Mouse (Mus musculus) heart, adult 2 months (tissue): ENCODE measurements around the gene Zfp57. TPM values are rescaled to one million over a fixed set of nuclear protein-coding genes. Genes with fewer than 3 reads are reported as not detected.
A peak's percentile ranks its signal among the peaks of the same experiment; 100 is the strongest.

Experiments used
- DNase-seq, 2 experiments: peaks; one replicate each; pipeline ENCODE4 v3.0.0; 2021
- H3K27ac ChIP-seq: fragments of 200-600 bp; 2 replicates; pipeline ENCODE4 v1.8.1; 2022
- H3K27me3 ChIP-seq: fragments of 200-500 bp; 2 replicates; pipeline ENCODE4 v1.6.1; 2012; ENCODE audit warnings: mild to moderate bottlenecking, low read length, inconsistent platforms, mixed read lengths; ENCODE audit not compliant: control insufficient read depth, insufficient read depth
- H3K36me3 ChIP-seq: fragments of 200-500 bp; 2 replicates; pipeline ENCODE4 v1.6.1; 2012; ENCODE audit warnings: low read length, inconsistent platforms; ENCODE audit not compliant: control insufficient read depth, insufficient read depth
- H3K4me1 ChIP-seq: fragments of 200-500 bp; 2 replicates; pipeline ENCODE4 v1.6.1; 2011; ENCODE audit warnings: low read length; ENCODE audit not compliant: control insufficient read depth, insufficient read depth
- H3K4me3 ChIP-seq: fragments of 200-600 bp; 2 replicates; pipeline ENCODE4 v1.8.1; 2022
- H3K79me2 ChIP-seq: fragments of 200-500 bp; replicated peaks from 2 replicates; pipeline ENCODE4 v1.6.1; 2012; ENCODE audit warnings: mild to moderate bottlenecking, inconsistent platforms, low read length, moderate library complexity, mixed read lengths; ENCODE audit not compliant: control insufficient read depth, insufficient read depth
- H3K9ac ChIP-seq: fragments of 200-500 bp; 2 replicates; pipeline ENCODE4 v1.6.1; 2012; ENCODE audit warnings: low read depth, mild to moderate bottlenecking, control low read depth, inconsistent platforms, low read length, mixed read lengths
- CTCF ChIP-seq: fragments of 200-600 bp; IDR thresholded peaks from 2 replicates; pipeline ENCODE4 v1.8.1; 2022; ENCODE audit warnings: antibody characterized with exemption, mild to moderate bottlenecking, moderate library complexity
- EP300 ChIP-seq: fragments of 200-500 bp; IDR thresholded peaks from 2 replicates; pipeline ENCODE4 v1.6.1; 2011; ENCODE audit warnings: low read depth, low read length, control low read depth; ENCODE audit not compliant: insufficient read depth
- POLR2A ChIP-seq: fragments of 200-500 bp; IDR thresholded peaks from 2 replicates; pipeline ENCODE4 v1.6.1; 2011; ENCODE audit warnings: mild to moderate bottlenecking, low read depth, low read length, control low read depth; ENCODE audit not compliant: insufficient read depth
- WGBS: fragments of 180-500 bp; shearing (Covaris S2); methylation state at CpG from one replicate; pipeline ENCODE4 v1.1.7; 2018; 5-methylcytosine and 5-hydroxymethylcytosine counted together
- intact Hi-C: fragments of 180-260 bp; cut with DNase I; formaldehyde crosslinking; loops from one replicate; pipeline ENCODE4 v1.15.1; 2025
- polyA plus RNA-seq: library from polyadenylated mRNA; depleted of rRNA; stranded (reverse); fragments of >200 nt; gene quantifications from 2 replicates; pipeline ENCODE4 v1.2.3, GENCODE M21; 2012; rRNA removed
- total RNA-seq, 2 experiments: library from RNA; stranded (reverse); gene quantifications; 2 replicates each; pipeline ENCODE4 v1.2.3; 2021

The Zfp57 gene
- total and polyA plus RNA-seq, 3 experiments, result 0.94 to 2.3 (median 1.4) TPM

DNA sequence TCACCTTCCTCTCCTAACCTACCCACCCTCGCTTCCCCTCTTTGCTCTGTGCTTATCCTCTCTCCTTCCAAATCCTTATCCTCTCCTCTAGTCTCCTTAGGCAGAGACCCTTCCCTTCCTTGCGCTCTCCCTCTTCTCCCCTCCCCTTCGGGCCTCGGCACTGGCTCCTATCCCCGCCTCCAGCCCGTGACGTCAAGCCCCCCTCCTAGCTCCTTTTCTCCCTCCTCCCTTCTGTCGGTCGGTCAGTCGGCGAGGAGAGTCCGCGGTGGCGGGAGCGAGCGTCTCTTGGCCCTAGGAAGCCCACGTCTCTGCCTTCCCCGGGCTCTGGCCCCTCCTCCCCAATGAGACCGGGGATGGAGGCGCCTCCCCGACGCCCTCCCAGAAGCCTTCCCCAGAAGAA is 49.4 kb downstream of the Zfp57 start:
- H3K27me3 ChIP-seq, result 0 out of 2 replicates have a peak, but pooled peaks cover 2% of the 10 kb centered on the region
- H3K36me3 ChIP-seq, result no peaks in the 10 kb centered on the region
- H3K4me1 ChIP-seq, result 0 out of 2 replicates have a peak, but pooled peaks cover 2% of the 10 kb centered on the region
- DNase-seq, result peak; percentile 80 to 85
- peak overlapping the region; percentile 9; the same call in 1 of the 2 replicates for H3K9ac ChIP-seq
- H3K4me3 ChIP-seq, result peak overlapping the region; percentile 47
- intact Hi-C loops, result no loop called here
- H3K27ac ChIP-seq, result peak overlapping the region; percentile 26; the same call in 1 of the 2 replicates
- no peaks in the 10 kb centered on the region for H3K79me2 ChIP-seq
- TF ChIP-seq POLR2A (peak; percentile 74), CTCF (no peak)
- WGBS, result 14% methylated on average over 22 of the region's 22 CpGs

DNA sequence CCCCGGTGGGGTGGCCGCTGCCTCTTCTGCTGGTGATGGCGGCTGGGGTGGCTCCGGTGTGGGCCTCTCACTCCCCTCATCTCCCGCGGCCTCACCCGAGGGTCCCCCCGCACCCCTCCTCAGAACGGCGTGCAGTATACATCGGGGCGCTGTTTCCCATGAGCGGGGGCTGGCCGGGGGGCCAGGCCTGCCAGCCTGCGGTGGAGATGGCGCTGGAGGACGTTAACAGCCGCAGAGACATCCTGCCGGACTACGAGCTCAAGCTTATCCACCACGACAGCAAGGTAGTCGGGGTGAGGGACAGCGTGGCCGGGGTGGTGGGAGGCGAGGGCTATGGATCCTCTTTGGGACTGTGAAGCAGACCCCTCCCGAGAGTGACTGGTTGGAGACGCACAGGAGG is 49.9 kb downstream of the Zfp57 start:
- peak overlapping the region; percentile 26; the same call in 1 of the 2 replicates for H3K27ac ChIP-seq
- DNase-seq, result peak; percentile 4 to 30
- no peaks in the 10 kb centered on the region for H3K36me3 ChIP-seq
- H3K79me2 ChIP-seq, result no peaks in the 10 kb centered on the region
- H3K4me3 ChIP-seq, result peak overlapping the region; percentile 47
- WGBS, result 36% methylated on average over 27 of the region's 27 CpGs
- H3K4me1 ChIP-seq, result 0 out of 2 replicates have a peak, but pooled peaks cover 2% of the 10 kb centered on the region
- H3K27me3 ChIP-seq, result 0 out of 2 replicates have a peak, but pooled peaks cover 2% of the 10 kb centered on the region
- intact Hi-C loops, result no loop called here
- no peak for TF ChIP-seq EP300
- TF ChIP-seq POLR2A, result no peak
- TF ChIP-seq CTCF, result no peak
- peak overlapping the region; percentile 24 for H3K9ac ChIP-seq

DNA sequence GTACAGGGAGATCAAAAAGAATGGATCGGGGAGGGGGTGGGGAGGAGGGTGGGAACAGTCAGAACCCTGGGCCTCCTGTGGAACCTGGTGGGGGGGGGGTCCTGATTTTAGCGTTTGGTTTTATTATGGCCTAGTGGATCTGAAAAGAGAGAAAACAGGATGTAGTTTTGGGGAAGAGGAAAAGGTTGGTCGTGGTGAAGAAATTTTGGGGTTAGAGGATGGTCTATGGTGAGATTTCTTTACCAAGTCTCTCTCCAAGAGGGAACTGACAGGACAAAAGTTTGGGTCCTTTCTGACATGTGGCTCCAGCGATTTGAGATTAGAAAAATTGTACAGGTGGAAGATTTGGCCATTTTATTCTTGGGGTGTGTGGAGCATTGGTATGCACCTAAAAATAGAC is 50.8 kb downstream of the Zfp57 start:
- no peak for DNase-seq
- Histone ChIP-seq H3K4me3 (no peak overlapping the region), H3K4me1 (0 out of 2 replicates have a peak, but pooled peaks cover 2% of the 10 kb centered on the region), H3K36me3 (no peaks in the 10 kb centered on the region), H3K27ac (no peak overlapping the region), H3K9ac (no peak overlapping the region), H3K79me2 (no peaks in the 10 kb centered on the region), H3K27me3 (0 out of 2 replicates have a peak, but pooled peaks cover 2% of the 10 kb centered on the region)
- WGBS, result 60% methylated on average over 4 of the region's 4 CpGs
- intact Hi-C loops, result no loop called here
- no peak for TF ChIP-seq POLR2A
- no peak for TF ChIP-seq EP300

DNA sequence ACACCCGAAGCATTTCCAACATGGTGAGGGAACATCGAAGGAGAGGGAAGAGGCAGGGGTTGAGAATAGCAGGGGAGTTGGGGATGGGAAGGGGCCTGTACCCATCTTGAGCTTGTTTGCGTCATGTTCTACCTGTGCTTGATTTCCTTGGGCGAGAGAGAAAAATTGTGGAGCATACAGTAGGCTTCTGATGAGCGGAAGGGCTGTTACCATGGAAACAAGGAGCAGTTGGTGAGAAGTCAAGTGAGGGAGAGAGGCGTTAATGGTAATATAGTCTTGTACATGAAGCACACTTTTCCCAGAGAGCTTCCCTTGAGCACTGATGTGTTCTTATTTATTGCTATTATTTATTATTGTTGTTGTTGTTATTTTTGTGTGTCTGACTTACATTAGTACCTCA is 56.0 kb downstream of the Zfp57 start:
- WGBS, result 88% methylated on average over 6 of the region's 6 CpGs
- Histone ChIP-seq H3K4me3 (no peak overlapping the region), H3K9ac (no peak overlapping the region), H3K79me2 (no peaks in the 10 kb centered on the region), H3K36me3 (no peaks in the 10 kb centered on the region), H3K27me3 (no peaks in the 10 kb centered on the region), H3K4me1 (no peaks in the 10 kb centered on the region), H3K27ac (no peak overlapping the region)
- TF ChIP-seq EP300, result no peak
- no peak for TF ChIP-seq CTCF
- no peak for TF ChIP-seq POLR2A
- intact Hi-C loops, result no loop called here
- no peak for DNase-seq

Other genes with a start within 250 kb of the Zfp57 start
- gene H2-M10.5, start 228.3 kb upstream of the Zfp57 start, total RNA-seq, result not detected
- not detected in 2 replicates for gene H2-M10.5, start 228.3 kb upstream of the Zfp57 start, polyA plus RNA-seq
- gene H2-M10.6, start 189.0 kb upstream of the Zfp57 start, total RNA-seq, result not detected
- not detected in 2 replicates for gene H2-M10.6, start 189.0 kb upstream of the Zfp57 start, polyA plus RNA-seq
- 10 to 100 TPM; 19.1 to 19.3 TPM for gene Trim26, start 164.0 kb upstream of the Zfp57 start, total RNA-seq
- 17.0 and 21.7 TPM in 2 replicates for gene Trim26, start 164.0 kb upstream of the Zfp57 start, polyA plus RNA-seq
- gene Trim15, start 134.0 kb upstream of the Zfp57 start, total RNA-seq, result not detected
- 0.10 TPM in 1 of 2 replicates, not detected in the other for gene Trim15, start 134.0 kb upstream of the Zfp57 start, polyA plus RNA-seq
- 1 to 10 TPM in 1 of 2 experiments, under 1 TPM in 1; 0.13 to 2.1 TPM for gene Trim10, start 131.6 kb upstream of the Zfp57 start, total RNA-seq
- 0.92 TPM in 1 of 2 replicates, not detected in the other for gene Trim10, start 131.6 kb upstream of the Zfp57 start, polyA plus RNA-seq
- gene Trim40, start 111.0 kb upstream of the Zfp57 start, total RNA-seq, result not detected
- gene Trim40, start 111.0 kb upstream of the Zfp57 start, polyA plus RNA-seq, result not detected in 2 replicates
- gene Trim31, start 103.0 kb upstream of the Zfp57 start, total RNA-seq, result not detected
- not detected in 2 replicates for gene Trim31, start 103.0 kb upstream of the Zfp57 start, polyA plus RNA-seq
- under 1 TPM; 0.77 to 0.81 TPM for gene Rnf39, start 58.2 kb upstream of the Zfp57 start, total RNA-seq
- gene Rnf39, start 58.2 kb upstream of the Zfp57 start, polyA plus RNA-seq, result 0.64 and 1.00 TPM in 2 replicates
- 100 to 1,000 TPM in 1 of 2 experiments, 10 to 100 TPM in 1; 92.4 to 108 TPM for gene Ppp1r11, start 49.4 kb upstream of the Zfp57 start, total RNA-seq
- 56.8 and 70.8 TPM in 2 replicates for gene Ppp1r11, start 49.4 kb upstream of the Zfp57 start, polyA plus RNA-seq
- 10 to 100 TPM; 25.9 to 29.0 TPM for gene Znrd1, start 42.6 kb upstream of the Zfp57 start, total RNA-seq
- gene Znrd1, start 42.6 kb upstream of the Zfp57 start, polyA plus RNA-seq, result 19.8 and 26.2 TPM in 2 replicates
- gene Znrd1as, start 42.6 kb upstream of the Zfp57 start, total RNA-seq, result 10 to 100 TPM; 14.1 to 18.2 TPM
- gene Znrd1as, start 42.6 kb upstream of the Zfp57 start, polyA plus RNA-seq, result 4.0 and 8.8 TPM in 2 replicates
- gene 2410137M14Rik, start 19.9 kb upstream of the Zfp57 start, total RNA-seq, result under 1 TPM; 0.27 to 0.63 TPM
- 0.41 and 0.61 TPM in 2 replicates for gene 2410137M14Rik, start 19.9 kb upstream of the Zfp57 start, polyA plus RNA-seq
- gene H2-M5, start 11.6 kb upstream of the Zfp57 start, total RNA-seq, result under 1 TPM; 0.41 to 0.63 TPM
- 0.14 and 0.35 TPM in 2 replicates for gene H2-M5, start 11.6 kb upstream of the Zfp57 start, polyA plus RNA-seq
- gene Mog, start 22.2 kb downstream of the Zfp57 start, total RNA-seq, result not detected
- 0.09 TPM in 1 of 2 replicates, not detected in the other for gene Mog, start 22.2 kb downstream of the Zfp57 start, polyA plus RNA-seq
- gene Gabbr1, start 44.8 kb downstream of the Zfp57 start, total RNA-seq, result 1 to 10 TPM; 6.5 to 6.7 TPM
- gene Gabbr1, start 44.8 kb downstream of the Zfp57 start, polyA plus RNA-seq, result 15.5 and 17.4 TPM in 2 replicates
- gene Olfr90, start 87.3 kb downstream of the Zfp57 start, total RNA-seq, result not detected
- gene Olfr90, start 87.3 kb downstream of the Zfp57 start, polyA plus RNA-seq, result not detected in 2 replicates
- gene Olfr91, start 97.1 kb downstream of the Zfp57 start, total RNA-seq, result not detected
- gene Olfr91, start 97.1 kb downstream of the Zfp57 start, polyA plus RNA-seq, result not detected in 2 replicates
- not detected for gene Olfr92, start 118.9 kb downstream of the Zfp57 start, total RNA-seq
- not detected in 2 replicates for gene Olfr92, start 118.9 kb downstream of the Zfp57 start, polyA plus RNA-seq
- not detected for gene Olfr93, start 160.3 kb downstream of the Zfp57 start, total RNA-seq
- gene Olfr93, start 160.3 kb downstream of the Zfp57 start, polyA plus RNA-seq, result not detected in 2 replicates
- not detected for gene Ubd, start 192.7 kb downstream of the Zfp57 start, total RNA-seq
- 0.12 TPM in 1 of 2 replicates, not detected in the other for gene Ubd, start 192.7 kb downstream of the Zfp57 start, polyA plus RNA-seq
- not detected for gene Olfr94, start 199.8 kb downstream of the Zfp57 start, total RNA-seq
- gene Olfr94, start 199.8 kb downstream of the Zfp57 start, polyA plus RNA-seq, result not detected in 2 replicates
- not detected for gene Olfr95, start 212.0 kb downstream of the Zfp57 start, total RNA-seq
- not detected in 2 replicates for gene Olfr95, start 212.0 kb downstream of the Zfp57 start, polyA plus RNA-seq
- not detected for gene Olfr96, start 219.0 kb downstream of the Zfp57 start, total RNA-seq
- gene Olfr96, start 219.0 kb downstream of the Zfp57 start, polyA plus RNA-seq, result not detected in 2 replicates
- not detected for gene Olfr97, start 236.2 kb downstream of the Zfp57 start, total RNA-seq
- gene Olfr97, start 236.2 kb downstream of the Zfp57 start, polyA plus RNA-seq, result not detected in 2 replicates